Mouse (Mus musculus): ENCODE results near the gene Foxn1.

Gene Foxn1

GRCm38 (mm10) chr11:78358330-78359007, 27.9 kb downstream of the Foxn1 start:
- peak; percentile 78 for DNase-seq (ENCODE audit: low read depth, low spot score)

- DNase-seq (ENCODE audit: low read depth, low spot score), result no peak
Measured at GRCm38 (mm10) chr11:78355471-78356238, 30.7 kb downstream of the Foxn1 start.

DNA sequence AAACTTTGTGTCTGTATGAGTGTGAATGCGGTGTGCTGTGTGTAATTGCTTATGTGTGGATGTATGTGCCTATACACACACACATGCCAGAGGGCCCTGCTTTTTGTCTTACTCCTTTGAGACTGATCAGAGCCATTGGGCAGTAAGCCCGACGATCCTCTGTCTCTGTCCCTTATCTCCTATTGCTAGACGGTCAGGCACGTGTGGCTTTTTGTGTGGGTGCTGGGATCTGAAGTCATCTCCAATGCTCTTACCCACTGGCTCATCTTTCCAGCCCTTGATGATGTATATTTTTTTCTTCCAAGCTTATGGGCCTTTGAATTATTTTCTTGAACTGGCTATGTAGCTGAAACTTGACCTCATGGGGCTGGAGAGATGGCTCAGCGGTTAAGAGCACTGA, 31.5 kb downstream of the Foxn1 start:
- no peak for DNase-seq (ENCODE audit: low read depth, low spot score)

DNA sequence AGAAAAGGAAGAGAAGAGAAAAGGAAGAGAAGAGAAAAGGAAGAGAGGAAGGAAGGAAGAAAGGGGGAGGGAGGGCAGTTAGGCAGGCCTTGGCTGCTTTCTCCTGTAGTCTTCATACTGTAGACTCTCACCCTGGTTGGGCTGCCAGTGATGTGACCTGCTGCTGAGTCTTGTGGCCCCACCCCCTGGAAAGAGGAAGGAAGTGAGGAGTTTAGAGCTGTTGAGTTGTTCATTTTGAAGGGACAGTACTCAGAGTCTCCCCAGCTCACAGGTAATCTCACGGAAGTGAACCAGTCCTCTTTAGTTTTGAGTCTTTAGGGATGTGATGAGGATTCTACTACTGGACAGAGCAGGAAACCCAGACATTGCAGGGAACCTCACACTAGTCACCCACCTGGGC, 33.3 kb downstream of the Foxn1 start:
- DNase-seq (ENCODE audit: low read depth, low spot score), result no peak

DNA sequence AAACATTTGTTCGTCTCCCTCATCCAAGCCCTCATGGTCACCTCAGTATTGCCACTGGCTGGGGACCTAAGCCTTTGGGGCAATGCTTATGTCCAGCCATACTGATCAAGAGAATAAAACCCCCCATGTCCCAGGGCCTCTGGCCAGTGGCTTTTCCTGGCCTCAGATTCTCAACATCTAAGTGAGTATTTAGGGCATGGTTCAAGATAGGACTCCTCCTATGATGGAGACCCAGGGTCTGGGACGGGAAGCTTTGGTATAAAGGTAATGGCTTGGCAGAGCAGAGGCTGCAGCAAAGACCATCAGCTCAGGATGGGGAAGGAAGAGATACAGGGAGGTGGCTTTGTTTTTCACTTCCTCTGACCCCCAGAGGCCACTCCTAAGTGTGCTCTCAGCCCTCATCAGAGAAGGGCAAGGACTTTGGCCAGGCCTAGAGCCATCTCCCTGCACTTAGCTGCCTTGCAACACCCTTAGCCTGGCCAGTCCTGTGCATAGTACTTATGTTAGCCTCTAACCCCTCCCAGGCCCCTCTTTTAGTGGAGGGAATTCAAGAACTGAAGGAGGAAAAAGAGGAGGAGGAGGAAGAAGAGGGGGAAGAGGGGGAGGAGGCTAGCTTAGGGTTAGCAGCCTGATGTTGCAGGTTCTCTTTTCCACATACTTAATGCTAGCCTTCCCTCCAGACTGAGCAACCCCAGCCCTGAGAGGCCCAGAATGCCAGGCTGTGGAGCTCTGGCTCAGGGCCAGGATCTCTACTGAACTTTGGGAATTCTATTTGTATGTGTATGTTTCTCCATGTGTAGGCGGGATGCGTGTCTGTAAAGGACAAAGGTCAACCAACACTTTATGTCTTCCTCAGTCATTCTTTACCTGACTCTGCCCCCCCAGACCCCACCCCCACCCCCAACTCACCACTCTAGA, 36.7 kb downstream of the Foxn1 start:
- DNase-seq (ENCODE audit: low read depth, low spot score), result no peak

- no peak for DNase-seq (ENCODE audit: low read depth, low spot score)
Measured at GRCm38 (mm10) chr11:78348474-78348873, 37.9 kb downstream of the Foxn1 start.

DNA sequence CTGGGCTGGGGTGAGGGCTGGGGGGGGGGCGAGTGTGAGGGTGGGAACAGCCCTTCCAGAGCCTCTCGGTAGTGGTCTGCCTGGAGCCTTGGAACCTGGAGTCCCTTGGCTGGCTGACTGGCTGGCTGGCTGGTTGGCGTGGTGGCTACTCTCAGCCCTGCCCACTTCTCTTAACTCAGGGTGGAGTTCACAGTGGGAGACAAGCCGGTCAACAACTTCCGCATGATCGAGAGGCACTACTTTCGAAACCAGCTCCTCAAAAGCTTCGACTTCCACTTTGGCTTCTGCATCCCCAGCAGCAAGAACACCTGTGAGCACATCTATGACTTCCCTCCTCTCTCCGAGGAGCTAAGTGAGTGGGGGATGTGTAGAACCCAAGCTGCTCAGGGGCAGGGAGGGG, 38.5 kb downstream of the Foxn1 start:
- DNase-seq (ENCODE audit: low read depth, low spot score), result no peak

- no peak for DNase-seq (ENCODE audit: low read depth, low spot score)
Measured at GRCm38 (mm10) chr11:78347070-78347754, 39.1 kb downstream of the Foxn1 start.

GRCm38 (mm10) chr11:78346326-78347069, 39.9 kb downstream of the Foxn1 start:
- DNase-seq (ENCODE audit: low read depth, low spot score), result no peak

GRCm38 (mm10) chr11:78345801-78346200, 40.6 kb downstream of the Foxn1 start:
- no peak for DNase-seq (ENCODE audit: low read depth, low spot score)

- no peak for DNase-seq (ENCODE audit: low read depth, low spot score)
Measured at GRCm38 (mm10) chr11:78344890-78345715, 41.3 kb downstream of the Foxn1 start.

- DNase-seq (ENCODE audit: low read depth, low spot score), result no peak
Measured at GRCm38 (mm10) chr11:78344328-78344889, 41.9 kb downstream of the Foxn1 start.

GRCm38 (mm10) chr11:78343381-78344327, 42.7 kb downstream of the Foxn1 start, which contains the start of gene Unc119:
Unc119 (plus strand) TSS chr11:78343482.
- no peak for DNase-seq (ENCODE audit: low read depth, low spot score)

- no peak for DNase-seq (ENCODE audit: low read depth, low spot score)
Measured at GRCm38 (mm10) chr11:78341702-78342101, 44.7 kb downstream of the Foxn1 start.

GRCm38 (mm10) chr11:78337040-78337439, 49.3 kb downstream of the Foxn1 start:
- DNase-seq (ENCODE audit: low read depth, low spot score), result no peak

GRCm38 (mm10) chr11:78333992-78334391, 52.4 kb downstream of the Foxn1 start:
- DNase-seq (ENCODE audit: low read depth, low spot score), result no peak

DNA sequence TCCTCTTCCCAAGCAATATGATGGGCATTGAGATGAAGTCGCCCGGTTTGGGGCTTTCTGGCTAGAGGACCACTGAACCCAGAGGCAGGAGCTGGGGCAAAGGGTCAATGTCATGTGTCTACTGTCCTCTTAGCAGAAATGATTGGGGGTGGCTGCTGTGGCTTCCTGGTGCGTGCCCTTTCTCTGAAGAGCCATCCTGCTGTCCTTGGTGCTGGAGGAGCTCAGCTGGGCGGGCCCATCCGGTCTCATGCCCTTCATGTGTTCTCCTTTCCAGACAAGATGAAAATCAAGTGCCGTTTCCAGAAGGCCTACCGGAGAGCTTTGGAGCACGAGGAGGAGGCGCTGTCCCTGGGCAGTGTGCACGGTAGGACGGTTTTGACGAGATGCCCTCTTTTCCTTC, 53.7 kb downstream of the Foxn1 start:
- no peak for DNase-seq (ENCODE audit: low read depth, low spot score)

DNA sequence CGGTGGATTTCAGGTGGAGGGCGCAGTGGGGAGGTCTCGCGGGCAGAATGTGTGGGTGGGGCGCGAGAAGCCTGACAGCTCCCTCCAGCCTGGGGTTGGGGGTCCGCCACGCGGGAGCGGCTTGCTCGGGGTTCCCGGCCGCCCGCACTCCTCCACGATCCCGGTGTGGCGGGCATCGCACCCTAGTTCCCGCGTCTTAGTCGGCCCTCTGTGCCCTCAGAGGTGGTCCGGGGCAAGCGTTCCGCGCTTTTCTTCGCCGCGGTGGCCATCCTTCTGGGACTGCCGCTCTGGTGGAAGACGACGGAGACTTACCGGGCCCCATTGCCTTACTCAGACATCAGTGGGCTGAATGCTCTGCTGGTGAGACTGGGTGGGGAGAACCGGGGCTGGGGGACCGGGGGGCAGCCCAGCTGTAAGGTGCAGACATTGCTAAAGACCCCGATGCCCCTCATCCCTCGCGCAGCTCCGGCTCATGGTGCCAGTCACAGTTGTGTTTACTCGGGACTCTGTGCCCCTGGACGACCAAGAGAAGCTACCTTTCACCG, 57.8 kb downstream of the Foxn1 start:
- no peak for DNase-seq (ENCODE audit: low read depth, low spot score)
